Mouse (Mus musculus) left cerebral cortex, adult 6 months (tissue): Measurements from ENCODE around the gene Atr. TPM values are rescaled to one million over a fixed set of nuclear protein-coding genes. Genes with fewer than 3 reads are reported as not detected.

ENCODE experiments used
- long read RNA-seq, 2 experiments: library from polyadenylated mRNA; unstranded; transcript quantifications; one replicate each; pipeline ENCODE4 v2.0.0; 2019 to 2020
- polyA plus RNA-seq: library from polyadenylated mRNA; unstranded; fragments of <200 nt; fragmentation: Nextera tagmentation; gene quantifications from 2 replicates; pipeline ENCODE4 v1.2.3, GENCODE M21; 2021

Gene Atr
- polyA plus RNA-seq = 1.9 and 2.0 TPM in 2 replicates
- long read RNA-seq, experiment 1, full-length matches to known transcripts = 1 of 13 reads
- long read RNA-seq, experiment 1, partial matches to known transcripts = 6 of 13 reads
- long read RNA-seq, experiment 1, other reads (novel, unspliced or antisense) = 6 of 13 reads
- long read RNA-seq, experiment 2, full-length matches to known transcripts = 1 of 6 reads
- long read RNA-seq, experiment 2, partial matches to known transcripts = 5 of 6 reads
- long read RNA-seq, experiment 2, other reads (novel, unspliced or antisense) = 0 of 6 reads

DNA sequence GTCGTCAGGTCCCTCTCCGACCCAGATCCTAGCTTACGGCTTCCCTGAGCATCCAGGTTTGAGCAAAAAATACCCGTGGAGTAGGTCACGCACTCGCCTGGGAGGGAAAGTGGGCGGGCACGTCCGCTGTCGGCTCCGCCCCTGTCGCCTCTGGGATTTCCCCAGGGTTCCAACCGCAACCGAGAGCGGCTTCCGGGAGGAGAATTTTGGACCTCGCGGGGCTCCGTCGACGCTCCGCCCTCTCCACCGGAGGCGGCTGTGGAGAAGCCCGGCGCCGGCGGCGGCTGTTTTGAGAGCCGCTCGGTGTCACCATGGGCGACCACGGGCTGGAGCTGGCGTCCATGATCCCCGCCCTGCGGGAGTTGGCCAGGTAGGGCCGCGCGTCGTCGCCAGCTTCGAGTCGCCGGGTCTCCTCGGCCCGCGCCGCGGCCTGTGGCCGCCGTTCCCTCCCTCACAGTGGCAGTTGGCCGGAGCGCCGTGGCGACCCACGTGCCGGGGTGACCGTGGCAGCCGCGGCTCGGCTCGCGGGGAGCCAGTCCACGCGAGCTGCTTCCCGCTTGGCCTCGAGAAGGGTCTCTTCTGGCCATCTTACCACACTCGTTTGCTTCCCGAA lies at the start of gene Atr:
Gene Atr (plus strand): TSS at position 184 of the 613 bp plus-strand sequence.

DNA sequence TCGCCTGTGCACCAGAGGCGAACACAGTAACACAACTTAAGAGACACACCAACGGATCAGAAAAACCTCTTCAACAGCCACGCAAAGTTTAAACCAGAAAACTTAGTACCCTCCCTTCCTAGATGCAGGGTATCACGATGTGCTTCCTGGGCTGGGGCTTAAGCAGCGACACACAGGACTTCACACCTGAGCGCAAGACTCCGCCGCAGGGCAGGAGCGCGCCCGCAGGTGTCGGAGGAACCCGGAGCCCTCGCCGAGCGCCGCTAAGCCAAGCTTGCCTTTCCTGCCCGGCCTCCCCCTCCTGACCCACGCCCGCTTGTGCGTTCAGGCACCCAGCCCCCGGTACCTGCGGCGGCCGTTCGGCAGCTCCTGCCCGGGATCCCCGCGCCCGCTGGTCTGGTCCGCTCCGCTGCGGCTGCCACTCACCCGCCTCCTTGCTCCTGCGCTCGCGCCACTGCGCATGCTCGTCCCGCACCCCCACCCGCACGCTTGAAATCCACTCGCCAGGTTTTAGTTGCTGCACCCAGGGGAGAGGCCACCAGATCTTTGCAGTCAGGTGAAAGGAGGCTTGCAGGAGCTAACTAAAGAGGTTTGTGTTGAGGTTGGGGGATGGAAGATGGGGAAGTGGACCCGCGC lies 12.5 kb upstream of the Atr start, which contains the start of gene Pls1:
Gene Pls1 (minus strand): TSS at position 487 of the 636 bp plus-strand sequence.

DNA sequence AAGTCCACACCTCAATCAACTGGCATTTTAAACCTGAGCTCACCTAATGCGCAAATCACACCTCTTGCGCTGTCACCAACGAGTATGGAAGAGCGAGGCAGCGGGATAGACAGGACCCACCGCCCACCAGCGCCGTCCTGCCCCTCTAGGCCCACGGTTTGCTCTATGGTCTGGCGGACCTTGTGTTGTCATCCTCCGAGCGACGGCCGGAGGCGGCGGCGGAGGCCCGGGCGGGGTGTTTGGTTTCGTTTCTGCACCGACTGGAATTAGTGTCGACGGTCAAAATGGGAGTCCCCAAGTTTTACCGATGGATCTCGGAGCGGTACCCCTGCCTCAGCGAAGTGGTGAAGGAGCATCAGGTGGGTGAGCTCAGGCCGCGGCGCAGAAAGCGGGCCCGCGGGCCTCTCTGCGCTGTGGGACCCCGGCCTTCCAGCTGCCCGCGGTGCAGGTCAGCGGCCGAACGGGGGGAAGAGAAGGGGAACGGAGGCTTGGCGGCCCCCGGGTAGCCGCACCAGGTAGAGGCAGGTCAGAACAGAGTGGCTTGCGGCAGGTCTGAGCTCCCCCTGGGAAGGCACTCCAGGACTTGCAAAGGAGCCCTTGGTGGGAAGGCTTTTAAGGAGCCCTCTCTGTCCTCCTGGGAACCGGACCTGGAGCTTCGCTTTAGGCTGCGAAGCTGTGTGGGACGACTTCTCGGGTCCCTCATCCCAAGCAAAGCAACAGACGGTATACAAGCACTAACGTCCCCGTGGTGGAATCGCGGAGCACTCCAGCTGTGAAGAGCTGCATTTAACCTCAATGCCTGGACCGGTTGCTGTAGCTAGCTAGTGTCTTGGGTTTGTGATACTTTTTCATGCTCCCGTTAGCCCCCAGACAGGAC lies 97.4 kb downstream of the Atr start, which contains the start of gene Xrn1:
Gene Xrn1 (plus strand): TSS at position 176 of the 877 bp plus-strand sequence.

Other genes with a start within 250 kb of the Atr start
- gene Pcolce2, start 220.0 kb upstream of the Atr start, polyA plus RNA-seq = 1.3 and 3.8 TPM in 2 replicates
- gene Trpc1, start 107.2 kb upstream of the Atr start, polyA plus RNA-seq = 3.7 and 8.5 TPM in 2 replicates
- 8.0 and 8.1 TPM in 2 replicates for gene Pls1, start 12.3 kb upstream of the Atr start, polyA plus RNA-seq
- gene Xrn1, start 97.2 kb downstream of the Atr start, polyA plus RNA-seq = 5.8 and 6.1 TPM in 2 replicates